ENCODE assay signal across 24 mouse cellular contexts in the genomic region with DNA sequence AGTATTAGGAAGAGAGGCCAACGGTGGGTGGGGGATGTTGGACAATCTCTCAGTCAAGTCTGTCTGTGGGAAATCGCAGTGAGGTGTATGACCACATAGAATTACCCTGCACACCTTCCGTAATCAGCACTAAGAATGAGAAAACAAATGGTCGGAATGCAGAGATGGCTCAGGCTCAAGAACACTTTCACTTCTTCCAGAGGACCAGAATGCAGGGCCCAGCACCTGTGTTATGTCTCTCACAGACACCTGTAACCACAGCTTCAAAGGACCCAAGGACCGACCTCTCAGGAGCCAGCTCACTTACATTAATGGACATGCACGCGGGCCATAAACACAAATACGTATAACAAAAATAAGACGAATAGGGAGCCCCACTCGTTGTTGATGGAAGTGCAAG.
"Had no signal": no experiment of that assay in that cellular context is flagged by ENCODE, and none has a peak within 500 bp of the region (broad histone marks: within the 10 kb centered on the region; RNA-seq: fewer than 3 reads in every experiment).

No protein-coding gene starts in this region.

- H3K27ac ChIP-seq: kidney, postnatal 0 days; layer of hippocampus, adult 2 months; limb, embryonic 10.5 days; limb, embryonic 13.5 days; liver, embryonic 12.5 days; liver, embryonic 15.5 days; lung, embryonic 15.5 days; midbrain, embryonic 10.5 days; midbrain, embryonic 15.5 days; neural tube, embryonic 12.5 days; neural tube, embryonic 15.5 days; stomach, postnatal 0 days had no signal

- H3K4me2 ChIP-seq: limb, embryonic 13.5 days; liver, embryonic 12.5 days; liver, embryonic 15.5 days; lung, embryonic 15.5 days; midbrain, embryonic 15.5 days; neural tube, embryonic 12.5 days; neural tube, embryonic 15.5 days had no signal

- H3K36me3 ChIP-seq: limb, embryonic 10.5 days; limb, embryonic 13.5 days; liver, embryonic 12.5 days; liver, embryonic 15.5 days; lung, embryonic 15.5 days; midbrain, embryonic 10.5 days; midbrain, embryonic 15.5 days; neural tube, embryonic 12.5 days; neural tube, embryonic 15.5 days had no signal

- H3K27me3 ChIP-seq: limb, embryonic 13.5 days; liver, embryonic 12.5 days; liver, embryonic 15.5 days; lung, embryonic 15.5 days; midbrain, embryonic 15.5 days; neural tube, embryonic 12.5 days; neural tube, embryonic 15.5 days had no signal

- H3K4me1 ChIP-seq: midbrain, embryonic 15.5 days had no signal

- H3K4me3 ChIP-seq: layer of hippocampus, adult 2 months; limb, embryonic 10.5 days; limb, embryonic 13.5 days; liver, embryonic 12.5 days; liver, embryonic 15.5 days; lung, embryonic 15.5 days; megakaryocyte, embryonic 14.5 days; midbrain, embryonic 10.5 days; midbrain, embryonic 15.5 days; neural tube, embryonic 12.5 days; neural tube, embryonic 15.5 days had no signal

- ATAC-seq: liver, embryonic 12.5 days; midbrain, embryonic 15.5 days had no signal

- H3K9ac ChIP-seq: limb, embryonic 13.5 days; liver, embryonic 12.5 days; liver, embryonic 15.5 days; lung, embryonic 15.5 days; midbrain, embryonic 15.5 days; neural tube, embryonic 12.5 days; neural tube, embryonic 15.5 days had no signal

- H3K9me3 ChIP-seq: limb, embryonic 10.5 days; limb, embryonic 13.5 days; liver, embryonic 12.5 days; liver, embryonic 15.5 days; lung, embryonic 15.5 days; midbrain, embryonic 10.5 days; midbrain, embryonic 15.5 days; neural tube, embryonic 12.5 days; neural tube, embryonic 15.5 days had no signal

- DNase-seq: kidney, postnatal 25 days; layer of hippocampus, adult 9-11 months; liver; lung, adult 18-20 months; lung, postnatal 10 days; lung, postnatal 36 days; right cerebral cortex, adult 18-20 months; right cerebral cortex, postnatal 14 days; right cerebral cortex, postnatal 4 days; thymus, adult 2 months; thymus, postnatal 14 days had no signal
